Mouse (Mus musculus) intestine, postnatal 0 days (tissue): ENCODE results near the gene Abcc4. TPM values are rescaled to one million over a fixed set of nuclear protein-coding genes. Genes with fewer than 3 reads are reported as not detected.

Experiments
- ATAC-seq: fragments of 200-750 bp; cut with Nextera tagmentation; 2 replicates; pipeline ENCODE4 v1.8.0; 2017; ENCODE audit warnings: mild to moderate bottlenecking, moderate TSS enrichment, moderate library complexity
- H3K27ac ChIP-seq: fragments of 300-500 bp; sonication (generic); 2 replicates; pipeline ENCODE4 v1.5.1; 2014; ENCODE audit warnings: mild to moderate bottlenecking, low read depth, low read length, moderate library complexity
- H3K27me3 ChIP-seq: fragments of 300-500 bp; sonication (generic); replicated peaks from 2 replicates; pipeline ENCODE4 v1.6.1; 2014; ENCODE audit warnings: low read length, mixed read lengths; ENCODE audit not compliant: control insufficient read depth, insufficient read depth
- H3K36me3 ChIP-seq: fragments of 300-500 bp; sonication (generic); 2 replicates; pipeline ENCODE4 v1.6.1; 2014; ENCODE audit warnings: mild to moderate bottlenecking, moderate library complexity; ENCODE audit not compliant: control insufficient read depth, insufficient read depth
- H3K4me1 ChIP-seq: fragments of 300-500 bp; sonication (generic); replicated peaks from 2 replicates; pipeline ENCODE4 v1.6.1; 2014; ENCODE audit warnings: antibody characterized with exemption, low read length, mixed read lengths; ENCODE audit not compliant: control insufficient read depth, insufficient read depth
- H3K4me2 ChIP-seq: fragments of 300-500 bp; sonication (generic); replicated peaks from 2 replicates; pipeline ENCODE4 v1.6.1; 2014; ENCODE audit warnings: low read depth, mild to moderate bottlenecking, moderate library complexity
- H3K4me3 ChIP-seq: fragments of 300-500 bp; sonication (generic); 2 replicates; pipeline ENCODE4 v1.5.1; 2014; ENCODE audit warnings: low read depth, low read length
- H3K9ac ChIP-seq: fragments of 300-500 bp; sonication (generic); 2 replicates; pipeline ENCODE4 v1.6.1; 2014; ENCODE audit warnings: mild to moderate bottlenecking, low read depth, low read length
- H3K9me3 ChIP-seq: fragments of 300-500 bp; sonication (generic); 2 replicates; pipeline ENCODE4 v1.6.1; 2016; ENCODE audit warnings: mixed run types; ENCODE audit not compliant: control insufficient read depth
- CTCF ChIP-seq: sonication (generic); IDR thresholded peaks from 2 replicates; pipeline ENCODE4 v1.5.1; 2016; ENCODE audit warnings: low read depth, mild to moderate bottlenecking, control low read depth, antibody characterized with exemption, moderate library complexity
- WGBS: fragments of 180-500 bp; shearing (Covaris S2); extraction: QIAGEN DNeasy Blood & Tissue Kit; methylation state at CpG from one replicate; pipeline ENCODE4 v1.1.7; 2014; 5-methylcytosine and 5-hydroxymethylcytosine counted together
- polyA plus RNA-seq: library from polyadenylated mRNA; unstranded; fragments of >200 nt; fragmentation: Nextera tagmentation; extraction: Ambion mirVana; gene quantifications from 2 replicates; pipeline ENCODE4 v1.2.1, GENCODE M21; 2015

Abcc4 gene
- polyA plus RNA-seq, 1 experiment from 2014 or later: 1.4 TPM

DNA sequence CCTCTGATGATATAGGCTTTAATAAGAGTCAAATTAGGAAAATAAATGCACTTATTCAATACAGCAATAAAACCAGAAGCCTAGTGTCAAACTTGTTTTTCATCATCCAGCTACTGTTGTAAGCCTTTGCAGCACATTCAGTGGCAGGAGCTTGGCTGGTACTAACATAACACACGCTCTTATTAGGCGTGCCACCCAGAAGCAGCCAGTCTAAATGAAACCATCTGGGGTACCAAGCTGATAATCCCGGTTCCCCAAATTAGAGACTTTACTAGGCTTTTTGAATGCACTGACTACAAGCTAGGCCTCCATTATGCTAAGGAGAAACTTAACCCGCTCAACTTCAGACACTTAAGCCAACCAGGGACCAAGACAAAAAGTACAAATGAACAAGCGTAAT, 195.8 kb downstream of the Abcc4 start:
- Histone ChIP-seq H3K9me3 (no peaks in the 10 kb centered on the region), H3K36me3 (no peaks in the 10 kb centered on the region), H3K9ac (no peak overlapping the region), H3K27ac (no peak overlapping the region), H3K4me1 (no peaks in the 10 kb centered on the region), H3K27me3 (no peaks in the 10 kb centered on the region), H3K4me3 (no peak overlapping the region), H3K4me2 (no peak overlapping the region)
- no peak for TF ChIP-seq CTCF
- WGBS: 75% methylated on average over 5 of the region's 5 CpGs
- no peak for ATAC-seq

DNA sequence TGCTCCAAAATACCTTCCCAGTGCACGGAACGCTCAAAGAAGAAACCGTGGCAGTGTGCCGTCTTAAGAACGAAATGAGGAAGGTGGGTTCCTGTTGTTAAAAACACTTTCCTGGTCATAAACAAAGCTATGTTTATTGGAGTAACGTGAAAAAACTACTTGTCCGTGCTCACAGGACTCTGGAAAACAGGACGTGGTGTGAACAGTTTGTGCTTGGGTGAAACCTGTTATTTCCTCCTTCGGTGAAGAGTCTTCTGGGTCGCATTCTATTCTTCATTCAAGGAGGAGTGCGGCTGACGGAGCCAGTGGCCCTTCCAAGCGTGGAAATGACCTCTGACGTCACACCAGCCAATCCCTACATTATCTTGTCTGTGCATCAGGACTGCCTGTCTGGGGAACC, 198.2 kb downstream of the Abcc4 start:
- no peak for TF ChIP-seq CTCF
- Histone ChIP-seq H3K9me3 (no peaks in the 10 kb centered on the region), H3K4me1 (no peaks in the 10 kb centered on the region), H3K36me3 (no peaks in the 10 kb centered on the region), H3K27ac (no peak overlapping the region), H3K9ac (no peak overlapping the region), H3K4me3 (no peak overlapping the region), H3K4me2 (no peak overlapping the region), H3K27me3 (no peaks in the 10 kb centered on the region)
- 85% methylated on average over 14 of the region's 14 CpGs for WGBS
- ATAC-seq: no peak

DNA sequence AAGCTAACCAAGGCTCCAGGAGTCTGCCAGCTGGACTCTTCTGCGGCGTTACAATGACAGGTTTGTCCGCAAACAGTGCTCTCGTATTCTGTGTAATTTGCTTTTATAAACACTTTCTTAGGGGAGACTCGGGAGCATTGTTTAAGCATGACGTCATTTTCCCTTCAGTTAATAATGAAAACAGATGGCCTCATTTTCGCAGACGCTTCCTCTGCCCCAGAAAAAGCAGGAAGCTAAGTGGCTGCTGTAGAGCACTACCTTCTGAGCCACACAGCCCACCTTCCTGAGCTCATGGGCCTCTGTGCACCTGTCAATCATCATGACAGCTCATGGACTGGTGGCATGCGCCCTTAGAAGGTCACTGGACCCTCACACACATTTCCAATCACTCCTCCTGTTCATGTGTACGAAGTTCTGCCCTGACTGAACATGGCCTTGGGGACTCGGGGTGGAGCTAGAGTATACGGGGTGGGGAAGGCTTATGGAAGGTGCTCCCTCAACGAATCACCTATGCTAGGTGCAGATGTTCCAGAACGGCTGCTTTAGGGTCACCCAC, 199.3 kb downstream of the Abcc4 start:
- Histone ChIP-seq H3K27me3 (no peaks in the 10 kb centered on the region), H3K27ac (no peak overlapping the region), H3K9ac (no peak overlapping the region), H3K9me3 (no peaks in the 10 kb centered on the region), H3K4me1 (no peaks in the 10 kb centered on the region), H3K4me3 (no peak overlapping the region), H3K4me2 (peak overlapping the region; percentile 18; the same call in 1 of the 2 replicates), H3K36me3 (no peaks in the 10 kb centered on the region)
- no peak for TF ChIP-seq CTCF
- ATAC-seq: no peak
- 40% methylated on average over 14 of the region's 14 CpGs for WGBS

DNA sequence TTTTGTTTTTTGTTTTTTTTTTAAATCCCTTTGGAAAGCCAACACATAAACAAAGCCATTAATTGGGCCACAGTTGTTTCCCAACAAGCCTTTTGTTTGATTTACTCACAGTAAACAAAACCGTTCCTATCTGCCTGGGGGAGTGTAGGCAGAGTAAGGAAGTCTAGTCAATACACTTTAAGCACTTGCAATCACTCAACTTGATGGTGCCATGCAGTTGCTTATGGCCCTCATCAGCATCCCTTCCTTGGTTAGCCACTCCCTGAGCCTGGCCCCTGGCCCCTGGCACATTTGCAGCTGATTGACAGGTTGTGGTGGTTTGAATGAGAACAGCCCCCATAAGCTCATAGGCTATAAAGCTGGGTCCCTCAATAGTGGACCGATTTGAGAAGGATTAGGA, 209.3 kb downstream of the Abcc4 start:
- Histone ChIP-seq H3K4me2 (no peak overlapping the region), H3K9ac (no peak overlapping the region), H3K9me3 (no peaks in the 10 kb centered on the region), H3K4me3 (no peak overlapping the region), H3K36me3 (no peaks in the 10 kb centered on the region), H3K27me3 (no peaks in the 10 kb centered on the region), H3K4me1 (no peaks in the 10 kb centered on the region), H3K27ac (no peak overlapping the region)
- TF ChIP-seq CTCF: no peak
- ATAC-seq: no peak
- WGBS: 69% methylated on average over 2 of the region's 2 CpGs

DNA sequence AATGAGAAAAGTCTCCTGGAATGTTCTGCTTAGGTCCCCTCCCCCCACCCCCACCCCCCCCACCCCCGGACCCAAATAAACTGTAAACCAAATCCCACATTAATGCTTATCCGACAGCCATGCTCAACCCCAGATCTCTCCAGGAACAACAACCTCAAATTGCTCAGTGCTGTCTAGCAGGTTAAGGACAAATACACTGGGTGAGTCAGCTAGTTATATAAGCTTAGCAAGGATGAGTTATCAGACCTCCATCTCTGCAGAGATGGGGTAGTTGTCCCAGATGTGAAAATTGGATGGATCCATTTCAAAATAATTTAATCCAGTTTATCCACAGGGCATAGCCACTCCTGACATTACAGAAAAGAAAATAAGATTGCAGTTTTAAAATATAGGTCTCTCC, 210.6 kb downstream of the Abcc4 start:
- no peak for ATAC-seq
- no peaks in the 10 kb centered on the region for H3K36me3 ChIP-seq
- 71% methylated on average over 2 of the region's 2 CpGs for WGBS
- H3K27me3 ChIP-seq: no peaks in the 10 kb centered on the region
- no peaks in the 10 kb centered on the region for H3K9me3 ChIP-seq
- H3K4me3 ChIP-seq: no peak overlapping the region
- H3K4me2 ChIP-seq: no peak overlapping the region
- H3K27ac ChIP-seq: no peak overlapping the region
- TF ChIP-seq CTCF: no peak
- no peak overlapping the region for H3K9ac ChIP-seq
- no peaks in the 10 kb centered on the region for H3K4me1 ChIP-seq

DNA sequence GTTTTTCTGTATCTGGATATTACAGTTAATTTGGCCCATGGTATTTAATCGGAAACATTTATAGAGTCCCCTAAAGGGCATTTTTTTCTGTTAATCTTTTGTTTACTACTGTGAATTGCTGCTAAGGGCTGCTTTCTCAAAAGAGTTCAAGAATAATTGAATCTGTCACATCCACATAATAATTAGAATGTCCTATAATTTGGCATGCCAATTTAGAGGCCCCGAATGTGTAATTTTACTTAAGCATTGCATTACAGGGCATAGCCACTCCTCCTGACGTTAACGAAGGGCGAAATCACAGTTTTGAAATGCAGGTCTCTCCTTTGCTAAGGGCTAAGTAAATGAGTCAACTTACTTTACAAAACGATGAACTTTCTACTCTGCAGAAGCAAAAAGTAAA, 214.3 kb downstream of the Abcc4 start:
- ATAC-seq: no peak
- 83% methylated on average over 6 of the region's 6 CpGs for WGBS
- no peak for TF ChIP-seq CTCF

DNA sequence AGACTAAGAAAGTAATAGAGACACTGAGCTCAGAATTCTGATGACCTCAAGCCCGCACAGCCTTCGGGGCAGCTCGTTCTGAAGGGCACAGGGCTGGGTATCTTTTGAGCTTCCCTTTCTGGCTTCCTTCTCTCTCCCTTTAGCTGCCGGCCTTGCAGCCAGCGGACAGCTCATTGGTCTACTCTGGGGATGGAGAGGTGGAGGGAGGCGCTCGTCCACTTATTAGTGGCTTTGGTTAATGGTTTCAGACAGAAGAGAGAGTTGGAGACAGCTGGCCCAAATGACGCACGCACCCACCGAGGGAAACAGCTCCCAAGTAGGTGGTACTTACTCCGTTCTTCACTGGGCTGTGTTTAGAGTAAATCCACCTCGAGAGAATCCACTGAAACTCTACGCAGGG, 214.7 kb downstream of the Abcc4 start:
- no peak overlapping the region for H3K9ac ChIP-seq
- H3K4me1 ChIP-seq: no peaks in the 10 kb centered on the region
- 62% methylated on average over 13 of the region's 13 CpGs for WGBS
- no peak overlapping the region for H3K4me3 ChIP-seq
- H3K27ac ChIP-seq: no peak overlapping the region
- no peaks in the 10 kb centered on the region for H3K9me3 ChIP-seq
- no peak overlapping the region for H3K4me2 ChIP-seq
- H3K36me3 ChIP-seq: no peaks in the 10 kb centered on the region
- no peak for TF ChIP-seq CTCF
- ATAC-seq: no peak
- no peaks in the 10 kb centered on the region for H3K27me3 ChIP-seq

More for the DNA sequence above, 214.3 kb downstream of the Abcc4 start:
- no peaks in the 10 kb centered on the region for H3K4me1 ChIP-seq
- no peak overlapping the region for H3K4me2 ChIP-seq
- H3K27me3 ChIP-seq: no peaks in the 10 kb centered on the region
- no peaks in the 10 kb centered on the region for H3K36me3 ChIP-seq
- H3K27ac ChIP-seq: no peak overlapping the region
- no peak overlapping the region for H3K4me3 ChIP-seq
- no peaks in the 10 kb centered on the region for H3K9me3 ChIP-seq
- H3K9ac ChIP-seq: no peak overlapping the region
